Mouse (Mus musculus): ENCODE measurements around the gene Gm35549. TPM values are rescaled to one million over a fixed set of nuclear protein-coding genes. Genes with fewer than 3 reads are reported as not detected.

Gene Gm35549
- not detected in 2 replicates for polyA plus RNA-seq (2012; rRNA removed)

GRCm38 (mm10) chr9:122843760-122844159 lies at the start of gene Gm35549:
Gm35549 (minus strand) TSS chr9:122844035.

GRCm38 (mm10) chr9:122885385-122885784 lies 41.5 kb upstream of the Gm35549 start, which contains the start of gene Zkscan7:
Zkscan7 (plus strand) TSS chr9:122885685.

DNA sequence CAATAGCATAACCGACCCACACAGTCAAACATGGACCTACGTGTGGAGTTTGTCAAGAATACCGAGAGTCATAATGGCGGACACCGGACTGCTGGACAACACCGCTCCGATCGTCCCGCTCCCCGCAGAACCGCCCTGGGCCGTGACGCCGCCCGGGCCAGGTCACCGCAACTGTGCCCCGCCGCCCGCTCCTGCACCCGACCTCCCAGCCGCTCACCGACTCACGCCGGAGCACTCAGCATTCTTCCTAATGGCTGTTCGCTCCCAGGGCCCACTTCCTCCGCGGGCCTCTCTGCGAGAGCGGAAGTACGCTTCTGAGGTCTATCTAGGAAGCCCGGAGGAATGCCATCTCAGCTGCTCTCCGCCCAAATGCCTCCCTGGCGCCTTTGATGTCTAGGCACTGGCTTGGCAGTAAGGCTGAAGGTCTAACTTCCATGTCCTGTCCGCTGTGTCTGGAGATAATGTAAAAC lies 21.9 kb upstream of the Gm35549 start, which contains the start of gene Zfp445:
Zfp445 (minus strand) TSS at position 310 of the 470 bp plus-strand sequence.

GRCm38 (mm10) chr9:122805053-122805844 lies 38.6 kb downstream of the Gm35549 start, which contains the start of gene Tcaim:
Tcaim (plus strand) TSS chr9:122805539.

Other genes with a start within 250 kb of the Gm35549 start
- gene Topaz1, start 96.7 kb downstream of the Gm35549 start, polyA plus RNA-seq (2012; rRNA removed) = 0.01 TPM in 1 of 2 replicates, not detected in the other
- gene Tcaim, start 38.5 kb downstream of the Gm35549 start, polyA plus RNA-seq (2012; rRNA removed) = 1.5 and 1.9 TPM in 2 replicates
- 19.0 and 22.4 TPM in 2 replicates for gene Zfp445, start 22.0 kb upstream of the Gm35549 start, polyA plus RNA-seq (2012; rRNA removed)
- 0.63 and 0.71 TPM in 2 replicates for gene Zkscan7, start 41.6 kb upstream of the Gm35549 start, polyA plus RNA-seq (2012; rRNA removed)
- gene Zfp105, start 79.0 kb upstream of the Gm35549 start, polyA plus RNA-seq (2012; rRNA removed) = 1.2 and 1.3 TPM in 2 replicates
- 10.2 and 10.8 TPM in 2 replicates for gene 1110059G10Rik, start 107.0 kb upstream of the Gm35549 start, polyA plus RNA-seq (2012; rRNA removed)
- 46.4 and 54.2 TPM in 2 replicates for gene Kif15, start 107.0 kb upstream of the Gm35549 start, polyA plus RNA-seq (2012; rRNA removed)
- gene Tmem42, start 177.3 kb upstream of the Gm35549 start, polyA plus RNA-seq (2012; rRNA removed) = 3.5 and 3.8 TPM in 2 replicates
- gene Tgm4, start 190.7 kb upstream of the Gm35549 start, polyA plus RNA-seq (2012; rRNA removed) = 0.01 and 0.02 TPM in 2 replicates

Measured in liver, embryonic 14 days (tissue).